Mouse (Mus musculus) forebrain, embryonic 14.5 days (tissue): Measurements from ENCODE around the gene Cpa1. TPM values are rescaled to one million over a fixed set of nuclear protein-coding genes. Genes with fewer than 3 reads are reported as not detected.

Source experiments
- ATAC-seq: fragments of 200-750 bp; cut with Nextera tagmentation; 2 replicates; pipeline ENCODE4 v1.8.0; 2017; ENCODE audit warnings: mild to moderate bottlenecking, moderate library complexity
- DNase-seq: peaks from one replicate; pipeline ENCODE4 v3.0.0-alpha.2; 2015; ENCODE audit warnings: low spot score
- H3K27ac ChIP-seq: fragments of 300-500 bp; sonication (generic); 2 replicates; pipeline ENCODE4 v1.5.1; 2014; ENCODE audit warnings: low read depth, mild to moderate bottlenecking, control low read depth, low read length, moderate library complexity
- H3K27me3 ChIP-seq: fragments of 300-500 bp; sonication (generic); replicated peaks from 2 replicates; pipeline ENCODE4 v1.6.1; 2014; ENCODE audit warnings: low read length, control low read depth, mixed read lengths; ENCODE audit not compliant: control insufficient read depth, insufficient read depth
- H3K36me3 ChIP-seq: fragments of 300-500 bp; sonication (generic); 2 replicates; pipeline ENCODE4 v1.6.1; 2014; ENCODE audit warnings: low read length, control low read depth; ENCODE audit not compliant: control insufficient read depth, insufficient read depth
- H3K4me1 ChIP-seq: fragments of 300-500 bp; sonication (generic); 2 replicates; pipeline ENCODE4 v1.6.1; 2014; ENCODE audit warnings: antibody characterized with exemption, low read length, control low read depth; ENCODE audit not compliant: control insufficient read depth, insufficient read depth
- H3K4me2 ChIP-seq: fragments of 300-500 bp; sonication (generic); 2 replicates; pipeline ENCODE4 v1.6.1; 2014; ENCODE audit warnings: mild to moderate bottlenecking, control low read depth, low read length
- H3K4me3 ChIP-seq: fragments of 300-500 bp; sonication (generic); 2 replicates; pipeline ENCODE4 v1.5.1; 2014; ENCODE audit warnings: low read depth, low read length, control low read depth
- H3K9ac ChIP-seq: fragments of 300-500 bp; sonication (generic); 2 replicates; pipeline ENCODE4 v1.6.1; 2014; ENCODE audit warnings: mild to moderate bottlenecking, low read length, control low read depth, moderate library complexity
- H3K9me3 ChIP-seq: fragments of 300-500 bp; sonication (generic); replicated peaks from 2 replicates; pipeline ENCODE4 v1.6.1; 2016; ENCODE audit warnings: low read length, control low read depth, mixed read lengths; ENCODE audit not compliant: control insufficient read depth
- WGBS: fragments of 180-500 bp; shearing (Covaris S2); extraction: QIAGEN DNeasy Blood & Tissue Kit; methylation state at CpG from one replicate; pipeline ENCODE4 v1.1.7; 2014; 5-methylcytosine and 5-hydroxymethylcytosine counted together
- polyA plus RNA-seq: library from polyadenylated mRNA; unstranded; fragments of >200 nt; fragmentation: Nextera tagmentation; extraction: Ambion mirVana; gene quantifications from 2 replicates; pipeline ENCODE4 v1.2.1, GENCODE M21; 2014

Cpa1 gene
- polyA plus RNA-seq, 1 experiment from 2014 or later = 0.58 TPM

DNA sequence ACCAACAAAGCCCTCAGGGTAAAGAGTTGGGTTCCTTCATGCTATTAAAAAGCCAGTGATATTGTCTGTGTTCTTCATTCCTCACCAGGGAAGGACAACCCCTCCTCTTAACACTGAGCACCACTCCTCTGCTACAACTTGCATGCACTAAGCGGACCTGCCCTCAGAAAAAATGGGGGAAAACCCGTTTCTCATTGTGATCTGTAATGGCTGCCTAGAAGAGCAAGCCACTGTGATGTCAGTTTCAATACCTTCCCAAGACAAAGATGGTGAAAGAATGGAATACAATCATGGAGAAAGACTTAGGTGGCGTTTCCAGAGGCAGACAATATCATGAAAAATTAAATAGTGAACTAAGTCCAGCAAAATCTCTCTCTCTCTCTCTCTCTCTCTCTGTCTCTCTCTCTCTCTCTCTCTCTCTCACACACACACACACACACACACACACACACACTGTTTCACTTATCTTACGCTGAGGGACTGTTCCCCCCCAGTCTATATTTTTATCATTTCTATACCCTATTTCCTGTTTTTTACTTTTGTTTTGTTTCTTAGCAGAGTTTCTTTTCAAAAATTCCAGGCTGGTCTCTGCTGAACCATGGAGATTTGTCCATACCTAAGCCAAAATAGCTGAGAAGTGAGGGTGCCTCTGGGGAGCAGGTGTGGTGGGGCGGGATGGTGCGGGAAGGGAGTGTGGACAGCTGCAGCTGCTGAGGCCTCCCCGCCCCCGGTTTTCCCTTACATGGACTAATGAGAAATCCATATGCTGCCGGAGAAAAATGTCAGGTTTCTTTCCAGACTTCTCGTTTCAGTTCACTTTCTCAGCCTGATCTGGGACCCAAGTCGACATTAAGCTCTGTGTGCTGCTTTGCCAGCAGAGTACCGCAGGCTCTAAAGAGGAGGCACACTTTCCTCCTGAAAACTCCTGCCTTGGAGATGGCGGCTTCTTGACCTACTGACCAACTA is 43.2 kb downstream of the Cpa1 start:
- no peak overlapping the region for H3K9ac ChIP-seq
- H3K27ac ChIP-seq = peak overlapping the region; percentile 52; the same call in 1 of the 2 replicates
- 68% methylated on average over 13 of the region's 13 CpGs for WGBS
- DNase-seq = no peak
- no peak overlapping the region for H3K4me2 ChIP-seq
- H3K27me3 ChIP-seq = no peaks in the 10 kb centered on the region
- no peaks in the 10 kb centered on the region for H3K36me3 ChIP-seq
- H3K9me3 ChIP-seq = no peaks in the 10 kb centered on the region
- H3K4me3 ChIP-seq = no peak overlapping the region
- ATAC-seq = no peak
- peaks cover 9% of the 10 kb centered on the region for H3K4me1 ChIP-seq

DNA sequence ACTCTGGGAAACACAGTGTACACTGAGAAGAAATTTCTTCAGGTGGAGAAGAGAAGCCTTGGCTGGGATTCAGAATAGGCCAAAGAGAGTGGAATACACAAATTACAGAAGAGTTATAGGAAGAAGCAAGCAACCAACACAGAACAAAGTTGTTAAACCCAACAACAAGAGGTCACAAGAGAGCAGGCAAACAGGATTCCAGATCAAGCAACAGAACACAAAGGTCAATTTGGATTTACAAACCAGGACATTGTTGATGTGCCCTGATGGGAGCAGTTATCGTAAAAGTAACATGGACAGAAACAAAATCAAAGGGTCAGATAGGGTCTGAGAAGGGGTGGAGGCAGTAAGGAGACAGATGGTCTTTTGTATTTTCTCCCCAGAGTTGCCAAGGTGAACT is 45.6 kb downstream of the Cpa1 start:
- DNase-seq (no peak), ATAC-seq (no peak)
- peaks cover 3% of the 10 kb centered on the region; the same call in 1 of the 2 replicates for H3K4me1 ChIP-seq
- WGBS = 97% methylated on average over 1 of the region's 1 CpGs
- no peak overlapping the region for H3K9ac ChIP-seq
- H3K27me3 ChIP-seq = no peaks in the 10 kb centered on the region
- no peak overlapping the region for H3K27ac ChIP-seq
- no peaks in the 10 kb centered on the region for H3K36me3 ChIP-seq
- no peak overlapping the region for H3K4me3 ChIP-seq
- H3K9me3 ChIP-seq = no peaks in the 10 kb centered on the region
- no peak overlapping the region for H3K4me2 ChIP-seq

DNA sequence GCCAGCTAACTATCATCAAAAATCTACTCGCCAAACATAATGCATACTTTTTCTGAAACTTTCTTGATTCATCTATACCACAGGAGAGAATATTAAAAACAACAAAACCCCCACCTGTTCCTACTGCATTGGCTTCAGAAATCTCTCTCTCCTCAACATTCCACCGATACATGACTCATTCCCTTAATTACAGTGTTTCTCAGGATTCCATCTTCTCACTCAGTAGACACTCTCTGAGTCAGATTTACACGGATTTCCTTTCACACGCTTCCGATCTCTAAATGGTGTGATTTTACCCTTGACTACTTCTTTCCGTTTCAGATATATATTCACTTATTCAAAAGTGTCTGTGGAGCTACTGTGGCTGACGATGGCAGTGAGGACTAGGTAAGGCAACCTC is 48.2 kb downstream of the Cpa1 start:
- Histone ChIP-seq H3K9me3 (no peaks in the 10 kb centered on the region), H3K27me3 (no peaks in the 10 kb centered on the region), H3K4me2 (no peak overlapping the region), H3K36me3 (no peaks in the 10 kb centered on the region), H3K4me1 (peaks cover 3% of the 10 kb centered on the region; the same call in 1 of the 2 replicates), H3K9ac (no peak overlapping the region), H3K27ac (no peak overlapping the region), H3K4me3 (no peak overlapping the region)
- DNase-seq (no peak), ATAC-seq (no peak)
- WGBS = 93% methylated on average over 7 of the region's 7 CpGs

DNA sequence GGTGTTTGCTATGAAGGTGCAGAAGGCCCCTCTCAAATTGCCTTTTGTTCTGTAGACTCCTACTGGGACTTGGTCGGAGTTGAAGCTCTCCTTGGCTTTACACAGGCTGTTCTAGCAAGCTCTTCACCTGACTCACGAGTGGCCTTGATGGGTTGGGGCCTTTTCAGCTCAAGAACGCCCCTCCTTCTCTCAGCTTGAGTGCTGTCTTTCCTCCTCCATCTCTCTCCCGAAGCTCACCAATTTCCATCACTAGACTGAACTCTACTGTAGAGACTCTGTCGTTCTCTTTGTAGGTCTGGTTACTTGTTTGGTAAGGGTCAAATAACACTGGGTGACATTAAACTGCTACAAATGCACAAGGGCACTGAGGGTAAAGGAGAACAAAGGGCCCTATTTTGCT is 53.8 kb downstream of the Cpa1 start:
- Histone ChIP-seq H3K36me3 (no peaks in the 10 kb centered on the region), H3K27me3 (no peaks in the 10 kb centered on the region), H3K4me3 (peak overlapping the region; percentile 58), H3K27ac (peak overlapping the region; percentile 95), H3K4me2 (peak overlapping the region; percentile 63), H3K9ac (peak overlapping the region; percentile 70; the same call in 1 of the 2 replicates), H3K9me3 (no peaks in the 10 kb centered on the region), H3K4me1 (peaks cover 9% of the 10 kb centered on the region; the same call in 1 of the 2 replicates)
- no peak for ATAC-seq
- 72% methylated on average over 5 of the region's 5 CpGs for WGBS
- no peak for DNase-seq

DNA sequence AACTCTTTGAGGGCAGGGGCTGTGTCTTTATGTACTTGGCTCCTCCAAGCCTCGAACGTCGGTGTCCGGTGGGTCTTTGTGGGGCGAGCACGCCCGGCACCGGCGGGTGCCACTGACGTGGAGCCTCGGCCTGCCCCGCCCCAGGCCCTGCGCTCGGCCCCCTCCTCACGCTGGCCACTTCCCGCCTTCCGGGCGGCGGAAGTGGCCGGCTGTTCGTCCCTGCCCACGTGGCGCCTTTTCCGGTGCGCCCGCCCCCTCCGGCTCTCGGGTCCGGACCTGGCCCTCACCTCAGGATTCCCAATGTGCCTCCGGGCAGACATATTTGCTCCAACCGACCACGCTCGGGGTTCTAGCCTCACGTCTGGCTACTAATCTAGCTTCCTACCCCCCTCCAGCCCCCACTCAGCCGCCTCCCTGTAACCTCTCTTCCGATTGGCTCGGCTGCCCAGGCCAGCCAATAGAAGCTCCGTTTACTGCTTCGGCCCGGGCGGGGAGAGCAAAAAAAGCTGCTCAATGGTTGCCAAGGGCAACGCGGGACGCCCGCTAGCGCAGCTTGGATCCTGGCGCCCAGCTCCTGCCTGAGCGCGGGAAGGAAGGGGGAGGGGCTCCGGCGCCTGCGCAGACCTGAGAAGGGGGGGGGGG is 54.5 kb downstream of the Cpa1 start, which contains the start of gene Cep41:
Gene Cep41 (minus strand): TSS at position 400 of the 642 bp plus-strand sequence.
- Histone ChIP-seq H3K9me3 (no peaks in the 10 kb centered on the region), H3K27ac (peak within 1 kb of the TSS; percentile 95), H3K27me3 (no peaks in the 10 kb centered on the region), H3K4me2 (peak within 1 kb of the TSS; percentile 63), H3K36me3 (no peaks in the 10 kb centered on the region), H3K9ac (peak within 1 kb of the TSS; percentile 70), H3K4me1 (peaks cover 9% of the 10 kb centered on the region; the same call in 1 of the 2 replicates), H3K4me3 (peak within 1 kb of the TSS; percentile 58)
- ATAC-seq = peak; percentile 98
- peak; percentile 99 for DNase-seq
- WGBS = under 1% methylated on average over 51 of the region's 52 CpGs

DNA sequence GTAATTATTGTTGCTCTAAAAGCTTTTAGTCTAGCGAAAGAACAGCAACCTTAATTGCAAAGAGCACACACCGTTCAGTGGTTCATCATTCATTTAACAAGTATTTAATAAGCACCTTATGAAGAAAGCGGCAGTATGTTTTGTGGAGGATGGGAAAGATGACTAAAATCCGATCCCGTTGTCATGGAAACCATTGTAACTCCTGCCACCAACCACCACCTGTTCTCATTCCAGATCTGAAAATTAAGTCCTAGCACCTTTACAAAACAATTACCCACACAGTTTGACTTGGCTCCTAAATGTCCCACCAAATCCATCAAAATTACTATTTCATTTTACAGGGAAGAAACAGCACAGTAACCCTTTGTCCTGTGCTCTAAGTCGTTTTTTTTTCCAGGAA is 55.2 kb downstream of the Cpa1 start:
- Histone ChIP-seq H3K4me3 (0 out of 2 replicates have a peak overlapping the region, but pooled peaks have one; percentile 58), H3K9ac (peak overlapping the region; percentile 46; the same call in 1 of the 2 replicates), H3K9me3 (no peaks in the 10 kb centered on the region), H3K4me1 (peaks cover 9% of the 10 kb centered on the region; the same call in 1 of the 2 replicates), H3K4me2 (peak overlapping the region; percentile 63), H3K27me3 (no peaks in the 10 kb centered on the region), H3K27ac (peak overlapping the region; percentile 95), H3K36me3 (no peaks in the 10 kb centered on the region)
- ATAC-seq (peak; percentile 26), DNase-seq (peak; percentile 88)
- 16% methylated on average over 6 of the region's 6 CpGs for WGBS

Other genes starting within 250 kb of the Cpa1 start
- 79.2 and 82.8 TPM in 2 replicates for gene Zc3hc1, start 248.2 kb upstream of the Cpa1 start, polyA plus RNA-seq
- 35.2 and 41.1 TPM in 2 replicates for gene Klhdc10, start 237.3 kb upstream of the Cpa1 start, polyA plus RNA-seq
- 37.8 and 44.5 TPM in 2 replicates for gene Tmem209, start 129.4 kb upstream of the Cpa1 start, polyA plus RNA-seq
- gene Ssmem1, start 129.4 kb upstream of the Cpa1 start, polyA plus RNA-seq = 0.16 and 0.20 TPM in 2 replicates
- 4.5 and 5.4 TPM in 2 replicates for gene Cpa2, start 97.6 kb upstream of the Cpa1 start, polyA plus RNA-seq
- 2.3 and 2.8 TPM in 2 replicates for gene Cpa4, start 70.8 kb upstream of the Cpa1 start, polyA plus RNA-seq
- gene Cpa5, start 28.2 kb upstream of the Cpa1 start, polyA plus RNA-seq = 0.10 TPM in 2 replicates
- gene Cep41, start 54.5 kb downstream of the Cpa1 start, polyA plus RNA-seq = 15.6 and 16.6 TPM in 2 replicates
- gene Mest, start 84.3 kb downstream of the Cpa1 start, polyA plus RNA-seq = 409 and 464 TPM in 2 replicates